Mouse (Mus musculus): ENCODE data around the gene Tlk1.

Gene Tlk1

GRCm38 (mm10) chr2:70784447-70784846, 41.1 kb downstream of the Tlk1 start:
- DNase-seq: no peak

GRCm38 (mm10) chr2:70783504-70783903, 42.0 kb downstream of the Tlk1 start:
- DNase-seq: no peak

GRCm38 (mm10) chr2:70779634-70780033, 45.9 kb downstream of the Tlk1 start:
- no peak for DNase-seq

- DNase-seq: no peak
Measured at GRCm38 (mm10) chr2:70776744-70777143, 48.8 kb downstream of the Tlk1 start.

- DNase-seq: no peak
Measured at GRCm38 (mm10) chr2:70764734-70765133, 60.8 kb downstream of the Tlk1 start.

- no peak for DNase-seq
Measured at GRCm38 (mm10) chr2:70762741-70763140, 62.8 kb downstream of the Tlk1 start.

GRCm38 (mm10) chr2:70752149-70752548, 73.4 kb downstream of the Tlk1 start:
- no peak for DNase-seq

GRCm38 (mm10) chr2:70751655-70752054, 73.9 kb downstream of the Tlk1 start:
- DNase-seq: no peak

- no peak for DNase-seq
Measured at GRCm38 (mm10) chr2:70742588-70742987, 82.9 kb downstream of the Tlk1 start.

GRCm38 (mm10) chr2:70741901-70742300, 83.6 kb downstream of the Tlk1 start:
- no peak for DNase-seq

- DNase-seq: no peak
Measured at GRCm38 (mm10) chr2:70736008-70736407, 89.5 kb downstream of the Tlk1 start.

- no peak for DNase-seq
Measured at GRCm38 (mm10) chr2:70735534-70735933, 90.0 kb downstream of the Tlk1 start.

- no peak for DNase-seq
Measured at GRCm38 (mm10) chr2:70727089-70727488, 98.4 kb downstream of the Tlk1 start.

- no peak for DNase-seq
Measured at GRCm38 (mm10) chr2:70723610-70724243, 101.8 kb downstream of the Tlk1 start.

GRCm38 (mm10) chr2:70710878-70711277, 114.7 kb downstream of the Tlk1 start:
- no peak for DNase-seq

GRCm38 (mm10) chr2:70710236-70710635, 115.3 kb downstream of the Tlk1 start:
- no peak for DNase-seq

GRCm38 (mm10) chr2:70708986-70709730, 116.4 kb downstream of the Tlk1 start:
- no peak for DNase-seq

GRCm38 (mm10) chr2:70702403-70702802, 123.1 kb downstream of the Tlk1 start:
- no peak for DNase-seq

- no peak for DNase-seq
Measured at GRCm38 (mm10) chr2:70701571-70701970, 124.0 kb downstream of the Tlk1 start.

GRCm38 (mm10) chr2:70700851-70701250, 124.7 kb downstream of the Tlk1 start:
- no peak for DNase-seq

- DNase-seq: no peak
Measured at GRCm38 (mm10) chr2:70695712-70696111, 129.8 kb downstream of the Tlk1 start.

GRCm38 (mm10) chr2:70690195-70690594, 135.3 kb downstream of the Tlk1 start:
- no peak for DNase-seq

- no peak for DNase-seq
Measured at GRCm38 (mm10) chr2:70688454-70689078, 137.0 kb downstream of the Tlk1 start.

- DNase-seq: no peak
Measured at GRCm38 (mm10) chr2:70682324-70682723, 143.2 kb downstream of the Tlk1 start.

Measured in liver (tissue).